ENCODE assay signal across 8 mouse cellular contexts in the genomic region with DNA sequence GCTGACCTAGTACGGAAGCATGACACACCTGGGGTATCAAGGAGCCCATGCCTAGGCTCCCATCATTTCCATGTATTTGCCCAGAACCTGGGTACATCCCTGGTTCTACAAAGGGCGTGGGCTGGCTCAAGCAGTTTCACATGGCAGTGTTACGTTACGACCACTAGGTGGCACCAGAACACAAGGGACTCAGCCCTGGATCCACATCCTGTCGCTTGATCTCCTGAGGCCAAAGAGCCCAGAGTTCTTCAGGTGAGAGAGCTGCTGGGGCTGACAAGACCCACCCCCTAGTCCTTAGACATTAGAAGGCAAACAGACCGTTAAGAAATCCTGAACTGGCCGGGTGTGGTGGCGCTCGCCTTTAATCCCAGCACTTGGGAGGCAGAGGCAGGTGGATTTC. TPM values are rescaled to one million over a fixed set of nuclear protein-coding genes. Genes with fewer than 3 reads are reported as not detected.
DNase-seq lines count a peak whose midpoint lies in the region; TF ChIP-seq lines count a peak whose summit lies in the region.

No protein-coding gene starts in this region.

- peak; percentile 64 for DNase-seq in ovary, postnatal 14 days (ENCODE audit: low spot score)
- DNase-seq in ovary, postnatal 10 days (ENCODE audit: low spot score), result no peak
- peak; percentile 81 to 86 for DNase-seq in cerebellum, postnatal 14 days
- peak; percentile 58 to 83 for DNase-seq in frontal cortex, postnatal 36 days (ENCODE audit: low spot score in 2 of 2)
- peak; percentile 85 for DNase-seq in hindlimb bud, embryonic 11.5 days (ENCODE audit: extremely low spot score, low read depth, low spot score)
- DNase-seq in left cerebral cortex, postnatal 10 days (ENCODE audit: extremely low spot score in 1 of 2, low spot score in 2 of 2), result peak; percentile 70 to 71
- peak; percentile 75 for DNase-seq in midbrain, embryonic 10.5 days (ENCODE audit: low spot score)
- DNase-seq in spleen, adult 2 months (ENCODE audit: low read depth in 1 of 2, low spot score in 2 of 2), result peak; percentile 54 to 62

- no peak overlapping the region for H3K27ac ChIP-seq in midbrain, embryonic 10.5 days (replicated peaks)
- no peak overlapping the region for H3K27ac ChIP-seq in spleen, adult 2 months (ENCODE audit: insufficient read depth, low read length)

- 8% methylated on average over 9 of the region's 9 CpGs for WGBS in midbrain, embryonic 10.5 days
- 26% methylated on average over 9 of the region's 9 CpGs for whole genome bisulfite sequencing in spleen, adult 2 months

- no peak for TF ChIP-seq POLR2A in spleen, adult 2 months (IDR thresholded peaks at IDR 0.05; ENCODE audit: low read depth, low read length)

- no peak overlapping the region for H3K4me3 ChIP-seq in midbrain, embryonic 10.5 days
- H3K4me3 ChIP-seq in spleen, adult 2 months (ENCODE audit: extremely low read depth, insufficient read depth, insufficient read length), result no peak overlapping the region

- peaks cover 21% of the 10 kb centered on the region for H3K36me3 ChIP-seq in midbrain, embryonic 10.5 days
- H3K36me3 ChIP-seq in spleen, adult 2 months (ENCODE audit: control insufficient read depth, insufficient read depth, low read length), result 0 out of 2 replicates have a peak, but pooled peaks cover 2% of the 10 kb centered on the region

- no peaks in the 10 kb centered on the region for H3K4me1 ChIP-seq in midbrain, embryonic 10.5 days
- no peaks in the 10 kb centered on the region for H3K4me1 ChIP-seq in spleen, adult 2 months (ENCODE audit: control insufficient read depth, insufficient read depth, insufficient read length)

- intact Hi-C loops in left cerebral cortex, postnatal 10 days (cut with DNase I), result loop anchor here (10.0 kb wide), 3 partner anchors 137 to 347 kb away; no protein-coding TSS in a partner anchor

- TF ChIP-seq CTCF in spleen, adult 2 months (IDR thresholded peaks at IDR 0.05; ENCODE audit: extremely low read depth, insufficient read depth, insufficient read length, insufficient replicate concordance), result peak; percentile 96; the same call in 1 of the 2 replicates

- no peaks in the 10 kb centered on the region for H3K9me3 ChIP-seq in midbrain, embryonic 10.5 days (replicated peaks)

- no peaks in the 10 kb centered on the region for H3K27me3 ChIP-seq in midbrain, embryonic 10.5 days (ENCODE audit: low read depth, poor library complexity, severe bottlenecking)
- H3K27me3 ChIP-seq in spleen, adult 2 months (ENCODE audit: control insufficient read depth, insufficient read depth, low read length), result no peaks in the 10 kb centered on the region

RNA-seq across cellular contexts. Expression of a gene that starts 24.6 kb away (rescaled TPM):
- total RNA-seq in left cerebral cortex, postnatal 10 days (2021), result 100 to 1,000 TPM; 198 to 199 TPM
- 34.1 and 36.3 TPM in 2 replicates for polyA plus RNA-seq in midbrain, embryonic 10.5 days (2016; fragmentation: Nextera tagmentation; extraction: Ambion mirVana)
- 48.9 and 59.6 TPM in 2 replicates for polyA plus RNA-seq in spleen, adult 2 months (2012; rRNA removed)
